Mouse (Mus musculus): ENCODE measurements at regions not wholly inside any gene's neighbourhood (a gene's known extent, or its start where the extent isn't known, plus 50 kb on each side); places are given as distances from the start of the nearest gene placed in this dataset.

DNA sequence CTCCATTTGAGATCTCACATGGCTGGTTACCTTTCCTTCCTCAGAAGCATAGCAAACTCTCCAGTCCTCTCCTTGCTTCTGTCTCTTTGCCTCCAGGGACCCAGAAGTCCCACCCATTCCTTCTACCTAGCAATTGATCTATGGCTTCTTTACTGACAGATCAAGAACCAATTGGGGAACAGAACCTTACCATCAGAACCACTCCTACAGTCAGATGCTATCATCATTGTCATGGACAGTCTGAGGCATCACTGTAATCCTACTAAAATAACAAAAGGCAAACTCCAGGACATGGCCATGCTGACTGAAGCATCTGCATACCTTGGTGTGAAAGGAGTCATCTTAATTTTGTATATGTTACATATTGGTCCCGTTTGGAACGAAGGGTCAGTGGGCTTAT is 401.9 kb upstream of the Ubash3b start:
- H3K27ac ChIP-seq (ENCODE audit: low read length) = no peak overlapping the region
- 77% methylated on average over 2 of the region's 2 CpGs for WGBS
- no peak overlapping the region for H3K4me2 ChIP-seq (replicated peaks; ENCODE audit: low read depth, low read length)
- no peaks in the 10 kb centered on the region for H3K4me1 ChIP-seq (ENCODE audit: control insufficient read depth, insufficient read depth, low read length)
- no peak for ATAC-seq (ENCODE audit: insufficient number of reproducible peaks, insufficient read depth, low FRiP score, low read depth)
- H3K36me3 ChIP-seq (ENCODE audit: control insufficient read depth, insufficient read depth, low read length) = no peaks in the 10 kb centered on the region
- H3K4me3 ChIP-seq (ENCODE audit: low read depth, low read length) = no peak overlapping the region
- H3K27me3 ChIP-seq (ENCODE audit: control insufficient read depth, insufficient read depth, low read length) = no peaks in the 10 kb centered on the region
- no peak overlapping the region for H3K9ac ChIP-seq (replicated peaks; ENCODE audit: low read depth, low read length)
- H3K9me3 ChIP-seq (ENCODE audit: control insufficient read depth, low read depth, low read length) = no peaks in the 10 kb centered on the region

DNA sequence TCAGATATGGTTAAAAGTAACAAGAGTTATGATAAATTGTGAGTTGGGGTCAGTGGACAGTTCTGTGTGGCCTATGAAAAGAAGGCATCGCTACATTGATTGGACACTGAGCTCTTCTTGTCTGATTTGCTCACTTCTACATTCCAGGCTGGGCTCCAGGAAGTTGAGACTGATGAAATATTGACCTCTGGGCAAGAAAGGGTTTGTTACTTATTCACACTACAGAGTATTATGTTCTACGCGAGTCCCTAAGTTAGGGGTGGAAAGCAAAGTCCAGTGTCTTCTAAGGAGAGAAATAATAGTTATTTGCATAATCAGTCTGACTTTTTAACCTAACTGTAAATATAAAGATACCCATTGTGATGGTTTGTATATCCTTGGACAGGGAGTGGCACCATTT is 397.0 kb upstream of the Ubash3b start:
- H3K36me3 ChIP-seq (ENCODE audit: control insufficient read depth, insufficient read depth, low read length) = no peaks in the 10 kb centered on the region
- no peak overlapping the region for H3K4me2 ChIP-seq (replicated peaks; ENCODE audit: low read depth, low read length)
- no peak overlapping the region for H3K9ac ChIP-seq (replicated peaks; ENCODE audit: low read depth, low read length)
- H3K27me3 ChIP-seq (ENCODE audit: control insufficient read depth, insufficient read depth, low read length) = no peaks in the 10 kb centered on the region
- no peaks in the 10 kb centered on the region for H3K4me1 ChIP-seq (ENCODE audit: control insufficient read depth, insufficient read depth, low read length)
- 97% methylated on average over 3 of the region's 3 CpGs for WGBS
- no peak overlapping the region for H3K4me3 ChIP-seq (ENCODE audit: low read depth, low read length)
- H3K27ac ChIP-seq (ENCODE audit: low read length) = no peak overlapping the region
- ATAC-seq (ENCODE audit: insufficient number of reproducible peaks, insufficient read depth, low FRiP score, low read depth) = no peak
- no peaks in the 10 kb centered on the region for H3K9me3 ChIP-seq (ENCODE audit: control insufficient read depth, low read depth, low read length)

- H3K27ac ChIP-seq (ENCODE audit: low read length) = no peak overlapping the region
- no peaks in the 10 kb centered on the region for H3K36me3 ChIP-seq (ENCODE audit: control insufficient read depth, insufficient read depth, low read length)
- WGBS = 90% methylated on average over 4 of the region's 4 CpGs
- H3K4me1 ChIP-seq (ENCODE audit: control insufficient read depth, insufficient read depth, low read length) = no peaks in the 10 kb centered on the region
- H3K4me2 ChIP-seq (replicated peaks; ENCODE audit: low read depth, low read length) = no peak overlapping the region
- no peaks in the 10 kb centered on the region for H3K27me3 ChIP-seq (ENCODE audit: control insufficient read depth, insufficient read depth, low read length)
- ATAC-seq (ENCODE audit: insufficient number of reproducible peaks, insufficient read depth, low FRiP score, low read depth) = no peak
- no peak overlapping the region for H3K4me3 ChIP-seq (ENCODE audit: low read depth, low read length)
- no peaks in the 10 kb centered on the region for H3K9me3 ChIP-seq (ENCODE audit: control insufficient read depth, low read depth, low read length)
- no peak overlapping the region for H3K9ac ChIP-seq (replicated peaks; ENCODE audit: low read depth, low read length)
These were observed 395.4 kb upstream of the Ubash3b start for GRCm38 (mm10) chr9:41556888-41557287.

DNA sequence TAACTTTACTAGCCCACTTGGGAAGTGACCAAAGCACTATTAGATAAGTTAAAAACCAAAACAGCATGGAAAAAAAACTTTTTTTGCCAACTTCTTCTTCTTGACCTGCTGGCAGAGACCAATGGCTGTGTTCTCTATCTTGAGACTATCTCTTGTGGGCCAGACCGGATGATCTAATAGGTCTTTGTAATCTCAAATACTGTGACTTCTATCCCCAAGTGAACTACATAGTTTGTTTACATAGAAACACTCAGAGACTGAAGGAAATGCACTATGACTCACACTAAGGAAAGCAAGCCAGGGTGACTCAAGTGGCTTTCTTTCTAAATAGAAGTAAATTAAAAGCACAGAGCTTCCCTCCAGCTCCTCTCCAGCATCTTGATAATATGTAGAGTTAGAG is 384.3 kb upstream of the Ubash3b start:
- no peaks in the 10 kb centered on the region for H3K4me1 ChIP-seq (ENCODE audit: control insufficient read depth, insufficient read depth, low read length)
- H3K27ac ChIP-seq (ENCODE audit: low read length) = no peak overlapping the region
- H3K4me3 ChIP-seq (ENCODE audit: low read depth, low read length) = no peak overlapping the region
- H3K27me3 ChIP-seq (ENCODE audit: control insufficient read depth, insufficient read depth, low read length) = no peaks in the 10 kb centered on the region
- H3K4me2 ChIP-seq (replicated peaks; ENCODE audit: low read depth, low read length) = no peak overlapping the region
- H3K9me3 ChIP-seq (ENCODE audit: control insufficient read depth, low read depth, low read length) = no peaks in the 10 kb centered on the region
- H3K9ac ChIP-seq (replicated peaks; ENCODE audit: low read depth, low read length) = no peak overlapping the region
- ATAC-seq (ENCODE audit: insufficient number of reproducible peaks, insufficient read depth, low FRiP score, low read depth) = no peak
- no peaks in the 10 kb centered on the region for H3K36me3 ChIP-seq (ENCODE audit: control insufficient read depth, insufficient read depth, low read length)
- 53% methylated on average over 1 of the region's 1 CpGs for WGBS

DNA sequence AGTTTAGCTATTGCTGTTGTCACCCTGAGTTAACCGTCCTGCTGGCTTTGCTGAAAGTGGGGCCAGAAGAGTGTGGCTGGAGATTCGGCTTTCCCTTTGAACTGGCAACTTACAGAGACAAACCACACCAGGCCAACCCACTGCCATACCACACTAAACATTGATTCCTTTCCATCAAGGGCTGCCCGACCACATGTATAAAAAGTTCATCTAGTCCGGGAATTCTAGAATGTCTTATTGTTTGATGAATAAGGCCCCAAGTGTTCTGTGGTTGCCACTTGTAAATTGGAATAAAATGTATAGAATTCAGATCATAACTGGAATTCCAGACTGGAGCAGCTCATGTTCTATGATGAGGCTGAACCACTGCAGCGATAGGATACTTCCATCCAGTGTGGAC is 381.0 kb upstream of the Ubash3b start:
- no peaks in the 10 kb centered on the region for H3K27me3 ChIP-seq (ENCODE audit: control insufficient read depth, insufficient read depth, low read length)
- H3K27ac ChIP-seq (ENCODE audit: low read length) = no peak overlapping the region
- H3K4me2 ChIP-seq (replicated peaks; ENCODE audit: low read depth, low read length) = no peak overlapping the region
- no peak for ATAC-seq (ENCODE audit: insufficient number of reproducible peaks, insufficient read depth, low FRiP score, low read depth)
- WGBS = 78% methylated on average over 5 of the region's 5 CpGs
- H3K9ac ChIP-seq (replicated peaks; ENCODE audit: low read depth, low read length) = no peak overlapping the region
- H3K9me3 ChIP-seq (ENCODE audit: control insufficient read depth, low read depth, low read length) = no peaks in the 10 kb centered on the region
- H3K36me3 ChIP-seq (ENCODE audit: control insufficient read depth, insufficient read depth, low read length) = no peaks in the 10 kb centered on the region
- H3K4me3 ChIP-seq (ENCODE audit: low read depth, low read length) = no peak overlapping the region
- H3K4me1 ChIP-seq (ENCODE audit: control insufficient read depth, insufficient read depth, low read length) = no peaks in the 10 kb centered on the region

DNA sequence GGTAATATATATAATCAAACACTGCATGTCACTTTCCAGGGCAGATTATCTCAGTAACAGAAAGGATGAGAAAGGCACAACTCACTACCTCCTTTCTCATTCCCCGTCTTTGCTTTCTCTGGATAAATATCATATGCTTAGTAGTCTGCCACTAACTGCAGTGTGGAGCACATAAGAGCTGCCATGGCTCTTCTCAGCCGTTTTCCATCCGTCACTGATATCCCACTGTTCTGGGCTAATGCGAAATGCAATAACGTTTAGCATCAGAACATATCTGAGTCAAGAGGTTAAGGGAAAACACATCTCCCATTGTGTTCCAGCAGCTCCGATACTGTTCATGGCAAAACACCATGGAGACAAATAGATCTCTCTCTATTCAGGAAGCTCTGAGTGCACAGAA is 379.8 kb upstream of the Ubash3b start:
- no peak overlapping the region for H3K27ac ChIP-seq (ENCODE audit: low read length)

GRCm38 (mm10) chr9:41532786-41533185 is 371.3 kb upstream of the Ubash3b start:
- WGBS = 48% methylated on average over 3 of the region's 3 CpGs
- no peak overlapping the region; the same call in 1 of the 2 replicates for H3K27ac ChIP-seq (ENCODE audit: low read length)
- H3K9ac ChIP-seq (replicated peaks; ENCODE audit: low read depth, low read length) = no peak overlapping the region
- no peaks in the 10 kb centered on the region for H3K27me3 ChIP-seq (ENCODE audit: control insufficient read depth, insufficient read depth, low read length)
- peak overlapping the region; percentile 20; the same call in 1 of the 2 replicates for H3K4me2 ChIP-seq (replicated peaks; ENCODE audit: low read depth, low read length)
- peak; percentile 75; the same call in 1 of the 2 replicates for ATAC-seq (ENCODE audit: insufficient number of reproducible peaks, insufficient read depth, low FRiP score, low read depth)
- no peaks in the 10 kb centered on the region for H3K9me3 ChIP-seq (ENCODE audit: control insufficient read depth, low read depth, low read length)
- peaks cover 8% of the 10 kb centered on the region; the same call in 1 of the 2 replicates for H3K4me1 ChIP-seq (ENCODE audit: control insufficient read depth, insufficient read depth, low read length)
- no peak overlapping the region for H3K4me3 ChIP-seq (ENCODE audit: low read depth, low read length)
- H3K36me3 ChIP-seq (ENCODE audit: control insufficient read depth, insufficient read depth, low read length) = no peaks in the 10 kb centered on the region

More for the DNA sequence above, 379.8 kb upstream of the Ubash3b start:
- Histone ChIP-seq H3K9me3 (ENCODE audit: control insufficient read depth, low read depth, low read length) (no peaks in the 10 kb centered on the region), H3K4me3 (ENCODE audit: low read depth, low read length) (no peak overlapping the region), H3K4me2 (replicated peaks; ENCODE audit: low read depth, low read length) (no peak overlapping the region), H3K27me3 (ENCODE audit: control insufficient read depth, insufficient read depth, low read length) (no peaks in the 10 kb centered on the region), H3K4me1 (ENCODE audit: control insufficient read depth, insufficient read depth, low read length) (no peaks in the 10 kb centered on the region), H3K36me3 (ENCODE audit: control insufficient read depth, insufficient read depth, low read length) (no peaks in the 10 kb centered on the region), H3K9ac (replicated peaks; ENCODE audit: low read depth, low read length) (no peak overlapping the region)
- WGBS = 71% methylated on average over 6 of the region's 6 CpGs
- ATAC-seq (ENCODE audit: insufficient number of reproducible peaks, insufficient read depth, low FRiP score, low read depth) = no peak

- Histone ChIP-seq H3K9me3 (ENCODE audit: control insufficient read depth, low read depth, low read length) (no peaks in the 10 kb centered on the region), H3K36me3 (ENCODE audit: control insufficient read depth, insufficient read depth, low read length) (no peaks in the 10 kb centered on the region), H3K27me3 (ENCODE audit: control insufficient read depth, insufficient read depth, low read length) (no peaks in the 10 kb centered on the region), H3K9ac (replicated peaks; ENCODE audit: low read depth, low read length) (no peak overlapping the region), H3K4me3 (ENCODE audit: low read depth, low read length) (no peak overlapping the region), H3K4me2 (replicated peaks; ENCODE audit: low read depth, low read length) (peak overlapping the region; percentile 20), H3K27ac (ENCODE audit: low read length) (peak overlapping the region; percentile 27; the same call in 1 of the 2 replicates), H3K4me1 (ENCODE audit: control insufficient read depth, insufficient read depth, low read length) (peaks cover 8% of the 10 kb centered on the region; the same call in 1 of the 2 replicates)
- no peak for ATAC-seq (ENCODE audit: insufficient number of reproducible peaks, insufficient read depth, low FRiP score, low read depth)
- 47% methylated on average over 7 of the region's 7 CpGs for WGBS
These were observed 370.8 kb upstream of the Ubash3b start for GRCm38 (mm10) chr9:41532290-41532689.

- Histone ChIP-seq H3K27me3 (ENCODE audit: control insufficient read depth, insufficient read depth, low read length) (no peaks in the 10 kb centered on the region), H3K4me2 (replicated peaks; ENCODE audit: low read depth, low read length) (no peak overlapping the region), H3K4me3 (ENCODE audit: low read depth, low read length) (no peak overlapping the region), H3K9ac (replicated peaks; ENCODE audit: low read depth, low read length) (no peak overlapping the region), H3K36me3 (ENCODE audit: control insufficient read depth, insufficient read depth, low read length) (no peaks in the 10 kb centered on the region), H3K4me1 (ENCODE audit: control insufficient read depth, insufficient read depth, low read length) (peaks cover 8% of the 10 kb centered on the region; the same call in 1 of the 2 replicates), H3K9me3 (ENCODE audit: control insufficient read depth, low read depth, low read length) (no peaks in the 10 kb centered on the region), H3K27ac (ENCODE audit: low read length) (no peak overlapping the region)
- no peak for ATAC-seq (ENCODE audit: insufficient number of reproducible peaks, insufficient read depth, low FRiP score, low read depth)
- 61% methylated on average over 6 of the region's 6 CpGs for WGBS
These were observed 370.1 kb upstream of the Ubash3b start for GRCm38 (mm10) chr9:41531596-41531995.
